Mouse (Mus musculus) bone marrow macrophage, adult 2 months (primary cell): ENCODE results near the gene Mark3.

Experiments used
- CTCF ChIP-seq: IDR thresholded peaks from 2 replicates; pipeline ENCODE4 v1.5.1; 2012; ENCODE audit warnings: low read depth, mild to moderate bottlenecking, low read length, moderate library complexity
- POLR2A ChIP-seq: IDR thresholded peaks from 2 replicates; pipeline ENCODE4 v1.6.1; 2012; ENCODE audit warnings: mild to moderate bottlenecking, low read depth, low read length, borderline replicate concordance

DNA sequence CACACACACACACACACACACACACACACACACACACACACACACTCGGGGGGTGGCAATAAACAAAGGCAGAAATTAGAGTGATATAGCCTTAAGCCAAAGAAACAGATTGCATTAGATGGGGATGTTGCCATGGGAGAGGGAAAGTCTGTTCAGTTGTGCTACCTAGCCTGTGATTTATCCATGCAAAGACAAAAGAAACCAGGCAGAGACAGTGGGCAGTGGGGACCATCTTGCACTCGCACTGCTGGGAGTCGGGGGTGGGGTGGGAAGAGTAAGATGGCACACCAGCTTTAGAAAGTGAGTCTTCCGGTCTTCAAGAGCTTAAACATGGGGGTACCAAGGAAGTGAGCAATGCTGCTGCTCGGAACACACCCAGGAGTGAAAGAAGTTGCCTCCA, 14.0 kb upstream of the Mark3 start:
- no peak for TF ChIP-seq POLR2A
- no peak for TF ChIP-seq CTCF
